Mouse (Mus musculus) hindbrain, embryonic 14.5 days (tissue): ENCODE results near the gene Ggta1. TPM values are rescaled to one million over a fixed set of nuclear protein-coding genes. Genes with fewer than 3 reads are reported as not detected.

Experiments
- ATAC-seq: fragments of 200-750 bp; cut with Nextera tagmentation; 2 replicates; pipeline ENCODE4 v1.8.0; 2017; ENCODE audit warnings: moderate number of reproducible peaks, mild to moderate bottlenecking, moderate TSS enrichment, moderate library complexity; ENCODE audit not compliant: low FRiP score
- DNase-seq: peaks from one replicate; pipeline ENCODE4 v3.0.0-alpha.2; 2015; ENCODE audit warnings: low spot score
- H3K27ac ChIP-seq: fragments of 300-500 bp; sonication (generic); 2 replicates; pipeline ENCODE4 v1.5.1; 2014; ENCODE audit warnings: mild to moderate bottlenecking, moderate library complexity
- H3K27me3 ChIP-seq: fragments of 300-500 bp; sonication (generic); 2 replicates; pipeline ENCODE4 v1.6.1; 2014; ENCODE audit warnings: mild to moderate bottlenecking, low read length, mixed read lengths; ENCODE audit not compliant: control insufficient read depth, insufficient read depth
- H3K36me3 ChIP-seq: fragments of 300-500 bp; sonication (generic); replicated peaks from 2 replicates; pipeline ENCODE4 v1.6.1; 2014; ENCODE audit not compliant: control insufficient read depth, insufficient read depth
- H3K4me1 ChIP-seq: fragments of 300-500 bp; sonication (generic); replicated peaks from 2 replicates; pipeline ENCODE4 v1.6.1; 2014; ENCODE audit warnings: antibody characterized with exemption, low read length, mixed read lengths; ENCODE audit not compliant: control insufficient read depth, insufficient read depth
- H3K4me2 ChIP-seq: fragments of 300-500 bp; sonication (generic); replicated peaks from 2 replicates; pipeline ENCODE4 v1.6.1; 2014; ENCODE audit warnings: mild to moderate bottlenecking, moderate library complexity
- H3K4me3 ChIP-seq: fragments of 300-500 bp; sonication (generic); replicated peaks from 2 replicates; pipeline ENCODE4 v1.5.1; 2014; ENCODE audit warnings: mild to moderate bottlenecking, low read length
- H3K9ac ChIP-seq: fragments of 300-500 bp; sonication (generic); 2 replicates; pipeline ENCODE4 v1.6.1; 2014
- H3K9me3 ChIP-seq: fragments of 300-500 bp; sonication (generic); 2 replicates; pipeline ENCODE4 v1.6.1; 2016; ENCODE audit warnings: low read length; ENCODE audit not compliant: control insufficient read depth
- WGBS: fragments of 180-500 bp; shearing (Covaris S2); extraction: QIAGEN DNeasy Blood & Tissue Kit; methylation state at CpG from one replicate; pipeline ENCODE4 v1.1.7; 2014; 5-methylcytosine and 5-hydroxymethylcytosine counted together
- polyA plus RNA-seq: library from polyadenylated mRNA; unstranded; fragments of >200 nt; fragmentation: Nextera tagmentation; extraction: Ambion mirVana; gene quantifications from 2 replicates; pipeline ENCODE4 v1.2.1, GENCODE M21; 2014

The Ggta1 gene
- polyA plus RNA-seq, 1 experiment from 2014 or later, result 8.4 TPM

GRCm38 (mm10) chr2:35446300-35446699 is 16.7 kb downstream of the Ggta1 start:
- DNase-seq (no peak), ATAC-seq (no peak)
- H3K4me3 ChIP-seq, result no peak overlapping the region
- H3K9me3 ChIP-seq, result no peaks in the 10 kb centered on the region
- no peak overlapping the region for H3K9ac ChIP-seq
- H3K4me2 ChIP-seq, result no peak overlapping the region
- H3K27me3 ChIP-seq, result no peaks in the 10 kb centered on the region
- H3K36me3 ChIP-seq, result no peaks in the 10 kb centered on the region
- WGBS, result 84% methylated on average over 5 of the region's 5 CpGs
- 0 out of 2 replicates have a peak, but pooled peaks cover 4% of the 10 kb centered on the region for H3K4me1 ChIP-seq
- no peak overlapping the region for H3K27ac ChIP-seq

DNA sequence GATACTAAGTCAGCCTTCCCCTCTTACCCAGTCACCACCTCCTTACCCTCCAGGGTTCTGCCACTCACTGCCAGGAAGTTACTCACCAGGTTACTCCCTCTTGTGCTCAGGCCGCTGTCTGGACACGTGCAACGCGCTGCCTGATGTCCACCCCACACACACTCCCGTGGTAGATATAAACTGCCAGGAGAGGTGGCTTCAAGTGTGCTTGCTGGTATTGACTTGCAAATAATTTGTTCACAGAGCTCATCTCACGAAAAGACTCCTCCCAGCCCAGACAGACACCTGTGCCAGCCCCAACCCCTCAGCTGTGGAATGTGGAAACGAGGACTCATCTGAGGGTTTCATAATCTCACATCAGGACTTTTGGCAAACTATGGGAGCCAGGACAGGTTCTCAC is 17.4 kb downstream of the Ggta1 start:
- DNase-seq (no peak), ATAC-seq (no peak)
- WGBS, result 88% methylated on average over 7 of the region's 7 CpGs
- 0 out of 2 replicates have a peak, but pooled peaks cover 4% of the 10 kb centered on the region for H3K4me1 ChIP-seq
- no peaks in the 10 kb centered on the region for H3K27me3 ChIP-seq
- no peak overlapping the region for H3K27ac ChIP-seq
- no peak overlapping the region for H3K4me3 ChIP-seq
- H3K9ac ChIP-seq, result no peak overlapping the region
- no peaks in the 10 kb centered on the region for H3K36me3 ChIP-seq
- H3K4me2 ChIP-seq, result no peak overlapping the region
- H3K9me3 ChIP-seq, result no peaks in the 10 kb centered on the region

DNA sequence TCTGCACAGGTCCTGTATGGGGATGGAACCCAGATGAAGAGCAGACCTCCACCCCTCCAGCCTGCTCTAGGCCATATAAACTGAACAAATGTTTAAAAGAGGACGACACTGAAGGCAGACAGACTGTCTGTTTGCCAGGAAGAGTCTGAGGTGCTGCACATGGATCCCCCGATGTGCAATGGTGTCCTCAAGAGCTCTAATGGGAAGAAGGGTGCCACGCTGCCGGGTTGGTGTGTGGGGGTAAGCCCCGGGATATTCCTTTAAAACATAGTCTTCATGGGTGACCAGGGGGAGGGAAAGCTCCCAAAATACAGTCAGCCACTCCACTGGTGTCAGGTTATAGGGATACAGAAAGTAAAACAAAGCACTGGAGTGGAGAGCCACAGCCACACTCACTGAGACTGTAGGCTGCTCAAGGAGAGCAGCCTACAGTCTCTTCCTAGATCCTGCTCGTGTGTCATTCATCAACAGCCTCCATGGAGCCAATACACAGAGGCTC is 18.2 kb downstream of the Ggta1 start:
- Histone ChIP-seq H3K4me2 (no peak overlapping the region), H3K36me3 (no peaks in the 10 kb centered on the region), H3K4me3 (no peak overlapping the region), H3K27me3 (no peaks in the 10 kb centered on the region), H3K4me1 (0 out of 2 replicates have a peak, but pooled peaks cover 4% of the 10 kb centered on the region), H3K9me3 (no peaks in the 10 kb centered on the region), H3K9ac (no peak overlapping the region), H3K27ac (no peak overlapping the region)
- no peak for ATAC-seq
- WGBS, result 77% methylated on average over 6 of the region's 6 CpGs
- no peak for DNase-seq

DNA sequence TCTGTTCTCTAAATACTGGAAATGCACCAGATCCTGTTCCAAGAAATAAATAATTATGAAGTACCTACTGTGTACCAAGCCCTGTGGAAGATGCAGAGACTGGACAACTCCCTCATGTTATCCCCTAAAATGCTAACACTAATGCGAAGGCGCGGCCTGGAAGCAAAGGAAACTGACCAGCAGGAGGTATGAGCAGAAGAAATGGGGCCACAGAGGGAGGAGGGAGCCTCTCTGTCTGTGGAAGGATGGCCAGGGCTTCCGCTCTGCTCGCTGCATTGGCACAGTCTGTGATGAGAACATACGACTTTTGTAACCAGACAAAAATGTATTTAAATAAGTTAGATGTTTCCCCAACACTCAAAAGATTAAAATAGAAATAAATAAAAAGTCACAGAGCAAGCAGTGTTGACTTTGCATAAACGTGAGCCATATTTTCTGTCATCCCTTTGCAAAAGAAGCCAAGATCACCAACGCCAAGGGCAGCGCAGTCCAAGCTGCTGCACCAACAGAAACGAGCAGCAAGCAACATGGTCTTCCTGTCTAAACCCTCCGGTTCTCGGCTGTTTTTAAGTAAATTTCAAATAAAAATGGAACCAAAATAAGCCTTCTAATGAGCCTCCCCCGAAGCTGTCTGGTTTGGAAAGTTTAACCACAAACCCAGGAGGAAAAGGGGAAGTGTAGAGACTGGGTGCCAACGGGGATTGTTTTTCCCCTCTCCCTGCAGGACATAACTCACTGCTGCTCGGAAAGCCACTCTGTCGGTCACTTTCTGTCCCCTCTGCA is 18.9 kb downstream of the Ggta1 start:
- WGBS, result 73% methylated on average over 16 of the region's 16 CpGs
- Histone ChIP-seq H3K9ac (no peak overlapping the region), H3K4me2 (no peak overlapping the region), H3K4me1 (0 out of 2 replicates have a peak, but pooled peaks cover 4% of the 10 kb centered on the region), H3K36me3 (no peaks in the 10 kb centered on the region), H3K4me3 (no peak overlapping the region), H3K27ac (no peak overlapping the region), H3K27me3 (no peaks in the 10 kb centered on the region), H3K9me3 (no peaks in the 10 kb centered on the region)
- ATAC-seq, result no peak
- DNase-seq, result no peak

- Histone ChIP-seq H3K4me2 (no peak overlapping the region), H3K27ac (no peak overlapping the region), H3K9me3 (no peaks in the 10 kb centered on the region), H3K27me3 (no peaks in the 10 kb centered on the region), H3K4me1 (0 out of 2 replicates have a peak, but pooled peaks cover 4% of the 10 kb centered on the region), H3K36me3 (no peaks in the 10 kb centered on the region), H3K4me3 (no peak overlapping the region), H3K9ac (no peak overlapping the region)
- ATAC-seq (no peak), DNase-seq (no peak)
- WGBS, result 80% methylated on average over 5 of the region's 5 CpGs
Measured at GRCm38 (mm10) chr2:35443325-35443724, 19.7 kb downstream of the Ggta1 start.

DNA sequence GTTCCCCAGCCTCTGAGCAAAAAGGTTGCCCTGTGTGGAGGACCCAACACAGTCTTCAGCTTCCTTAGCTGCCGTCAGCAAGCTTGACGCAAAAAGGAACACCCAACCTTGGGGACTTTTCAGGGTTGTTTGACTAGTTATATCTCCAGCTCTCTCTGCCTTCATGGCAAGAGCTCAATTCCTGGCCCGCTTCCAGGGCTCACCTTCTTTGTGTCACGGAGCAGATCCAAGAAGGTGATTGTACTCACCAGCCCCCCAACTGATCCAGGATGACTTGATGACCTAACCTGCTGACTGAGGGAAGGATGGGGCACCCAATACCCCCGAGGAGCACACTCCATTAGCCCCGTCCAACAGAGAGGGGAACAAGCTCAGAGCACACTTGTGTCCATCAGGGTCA is 21.0 kb downstream of the Ggta1 start:
- ATAC-seq (no peak), DNase-seq (no peak)
- Histone ChIP-seq H3K4me1 (no peaks in the 10 kb centered on the region), H3K9ac (no peak overlapping the region), H3K4me3 (no peak overlapping the region), H3K9me3 (no peaks in the 10 kb centered on the region), H3K27me3 (no peaks in the 10 kb centered on the region), H3K27ac (no peak overlapping the region), H3K4me2 (no peak overlapping the region), H3K36me3 (no peaks in the 10 kb centered on the region)
- WGBS, result 84% methylated on average over 6 of the region's 6 CpGs

DNA sequence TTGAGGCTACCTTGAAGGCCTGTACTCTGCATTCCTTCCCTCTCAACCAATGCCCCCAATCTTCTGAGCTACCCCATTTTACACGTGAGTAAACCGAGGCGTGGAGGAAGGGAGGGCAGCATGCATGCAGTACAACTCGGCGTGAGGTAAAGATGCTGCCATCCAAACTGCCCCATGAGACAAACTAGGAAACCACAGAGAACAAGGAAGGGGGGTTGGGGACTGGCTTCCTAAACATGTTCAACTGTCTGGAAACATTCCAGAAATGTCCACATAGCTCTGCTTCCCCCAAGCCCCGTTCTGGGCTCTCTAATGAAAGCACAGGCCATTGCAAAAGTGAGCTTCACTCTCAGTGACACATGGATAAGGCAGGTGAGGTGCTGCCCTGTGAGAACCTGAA is 21.6 kb downstream of the Ggta1 start:
- Histone ChIP-seq H3K4me1 (no peaks in the 10 kb centered on the region), H3K9me3 (no peaks in the 10 kb centered on the region), H3K9ac (no peak overlapping the region), H3K36me3 (no peaks in the 10 kb centered on the region), H3K4me3 (no peak overlapping the region), H3K27me3 (no peaks in the 10 kb centered on the region), H3K4me2 (no peak overlapping the region), H3K27ac (no peak overlapping the region)
- DNase-seq (no peak), ATAC-seq (no peak)
- WGBS, result 82% methylated on average over 6 of the region's 6 CpGs

DNA sequence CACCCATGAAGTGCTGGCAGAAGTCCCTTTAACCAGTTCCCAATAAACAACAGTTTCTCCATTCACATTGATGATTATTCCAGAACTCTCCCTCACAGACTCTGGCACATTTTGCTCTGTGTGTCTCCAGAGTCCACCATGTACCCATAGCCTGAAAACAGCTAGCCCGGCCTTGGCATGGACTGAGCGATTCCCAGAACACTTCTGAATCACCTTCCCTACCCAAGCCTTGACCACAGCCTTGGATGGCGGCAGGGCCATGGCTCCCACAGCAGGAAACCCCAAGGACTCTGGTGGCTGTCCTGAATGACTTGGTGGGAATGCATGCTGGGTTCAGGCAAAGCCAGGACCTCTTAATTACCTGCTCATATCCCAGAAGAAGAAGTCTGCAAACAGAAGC is 22.6 kb downstream of the Ggta1 start:
- Histone ChIP-seq H3K27ac (no peak overlapping the region), H3K4me2 (no peak overlapping the region), H3K27me3 (no peaks in the 10 kb centered on the region), H3K4me3 (no peak overlapping the region), H3K9me3 (no peaks in the 10 kb centered on the region), H3K4me1 (no peaks in the 10 kb centered on the region), H3K36me3 (no peaks in the 10 kb centered on the region), H3K9ac (no peak overlapping the region)
- WGBS, result 85% methylated on average over 3 of the region's 3 CpGs
- DNase-seq, result no peak
- ATAC-seq, result no peak

- WGBS, result 95% methylated on average over 2 of the region's 2 CpGs
- Histone ChIP-seq H3K4me2 (no peak overlapping the region), H3K4me1 (no peaks in the 10 kb centered on the region), H3K27ac (no peak overlapping the region), H3K9me3 (no peaks in the 10 kb centered on the region), H3K9ac (no peak overlapping the region), H3K4me3 (no peak overlapping the region), H3K36me3 (no peaks in the 10 kb centered on the region), H3K27me3 (no peaks in the 10 kb centered on the region)
- no peak for DNase-seq
- ATAC-seq, result no peak
Measured at GRCm38 (mm10) chr2:35437796-35438195, 25.2 kb downstream of the Ggta1 start.
